Mouse (Mus musculus) thymus, adult 18-20 months (tissue): ENCODE results near the gene Thra.
A peak's percentile ranks its signal among the peaks of the same experiment; 100 is the strongest.

Experiments
- DNase-seq, 2 experiments: peaks; one replicate each; pipeline ENCODE4 v3.0.0; 2022; ENCODE audit warnings: mixed read lengths in 2 of 2

Gene Thra

DNA sequence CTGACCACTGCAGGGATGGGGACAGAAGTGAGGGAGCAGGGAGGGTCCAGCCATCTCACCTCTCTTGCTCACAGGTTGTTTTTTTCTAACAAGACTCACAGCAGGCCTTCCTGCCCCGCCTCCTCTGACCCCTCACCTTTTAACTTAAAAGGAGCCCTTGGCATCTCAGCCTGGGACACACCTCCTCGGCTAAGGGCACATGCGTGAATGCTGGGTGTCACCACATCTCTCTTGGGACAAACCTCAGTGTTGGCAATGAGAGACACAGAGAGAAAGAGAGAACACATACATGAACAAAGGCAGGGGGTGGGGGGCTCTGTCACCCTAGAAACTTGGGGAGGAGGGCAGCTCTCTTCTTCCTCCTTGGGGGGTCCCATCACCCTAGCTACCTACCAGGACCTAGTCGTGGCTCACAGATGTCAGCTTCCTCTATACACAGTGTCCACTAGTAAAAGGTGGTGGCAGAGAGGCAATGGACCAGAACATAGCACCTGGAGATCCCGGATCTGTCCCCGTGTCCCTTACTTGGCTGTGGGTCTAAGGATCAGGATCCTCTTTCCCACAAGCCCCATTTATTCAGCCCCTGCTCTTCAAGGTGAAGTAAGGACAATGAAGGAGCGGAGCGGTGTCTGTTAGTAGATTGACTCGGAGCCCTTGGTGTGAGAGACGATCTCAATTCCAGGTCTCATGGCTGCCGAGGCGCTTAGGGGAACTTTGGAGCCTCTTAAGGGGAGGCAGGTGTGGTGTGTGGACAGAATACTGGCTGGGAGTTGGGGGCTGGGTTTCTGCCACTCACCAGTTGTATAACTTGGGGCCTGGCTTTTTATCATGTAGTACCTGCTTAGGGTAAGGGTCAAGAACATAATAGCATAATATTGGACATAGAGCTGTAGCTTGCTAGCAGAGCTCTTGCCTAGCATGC lies 5.8 kb downstream of the Thra start:
- DNase-seq = no peak

DNA sequence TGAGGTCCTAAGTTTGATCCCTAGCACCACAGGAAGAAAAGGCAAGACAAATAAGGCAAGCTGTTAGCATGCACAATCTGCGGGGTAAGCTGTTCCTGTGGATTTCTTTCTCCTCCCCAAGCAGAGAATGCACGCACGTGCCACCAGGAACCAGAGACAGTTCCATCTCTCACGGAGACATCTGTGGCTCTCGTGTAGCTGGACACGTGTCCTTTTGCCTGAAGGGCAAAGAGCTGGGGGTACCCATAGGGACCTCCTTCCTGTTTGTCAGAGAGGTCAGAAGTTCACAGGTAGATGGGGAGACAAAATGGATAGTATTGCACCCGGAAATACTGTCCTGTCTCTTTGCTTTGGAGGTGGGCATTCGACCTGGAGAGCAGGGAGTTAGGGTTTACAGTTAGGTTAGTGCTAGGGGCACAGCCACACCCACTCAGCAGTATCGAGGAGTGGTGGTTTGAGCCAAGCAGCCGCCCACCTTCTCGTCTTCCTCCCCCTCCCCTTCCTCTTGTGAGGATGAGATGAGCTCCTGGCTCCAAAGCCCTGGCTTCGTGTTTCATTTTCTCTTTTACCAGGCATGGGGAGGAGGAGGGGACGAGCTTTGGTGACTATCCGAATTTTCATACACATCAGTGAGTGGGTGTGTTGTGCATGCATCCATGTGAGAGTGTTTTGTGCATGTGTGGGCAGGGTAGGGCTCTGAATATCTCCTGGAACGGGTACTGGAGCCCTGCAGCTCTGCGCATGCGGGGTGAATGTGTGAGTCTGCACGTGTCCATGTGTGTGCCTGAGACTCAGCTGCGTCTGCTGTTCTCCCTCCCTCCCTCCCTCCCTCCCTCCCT lies 6.6 kb downstream of the Thra start:
- DNase-seq = peak; percentile 69 to 79

DNA sequence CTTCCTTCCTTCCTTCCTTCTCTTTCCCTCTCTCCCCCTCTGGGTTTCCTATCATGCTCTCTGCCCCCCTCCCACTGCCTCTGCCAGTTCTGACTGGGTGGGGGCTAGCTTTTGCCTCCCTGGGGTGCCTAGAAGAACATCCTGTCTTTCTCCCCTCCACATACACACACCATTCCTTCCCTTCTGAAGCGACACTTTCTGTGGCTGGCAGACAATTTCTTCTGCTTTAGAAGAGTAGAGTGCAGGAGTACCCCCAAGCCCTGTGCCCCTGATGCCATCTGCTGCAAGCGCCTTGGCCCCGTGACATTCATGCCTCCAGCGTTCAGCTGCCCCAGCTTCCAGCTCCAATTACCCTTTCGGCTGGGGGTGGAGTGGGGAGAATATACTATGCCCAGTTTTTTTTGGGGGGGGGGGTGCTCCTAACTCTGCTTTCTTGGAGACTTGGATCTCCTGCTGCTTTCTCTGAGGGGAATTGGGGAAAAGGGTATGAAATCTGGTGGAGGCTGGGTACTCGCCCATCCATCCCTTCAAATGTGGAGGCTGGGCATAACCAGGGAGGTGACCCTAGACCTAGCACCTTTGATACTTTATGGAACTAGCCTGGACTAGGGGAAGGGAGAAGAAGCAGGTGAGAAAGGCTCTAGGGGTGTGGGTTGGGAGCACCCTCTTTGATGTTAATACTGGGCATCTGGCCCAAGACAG lies 7.5 kb downstream of the Thra start:
- no peak for DNase-seq

DNA sequence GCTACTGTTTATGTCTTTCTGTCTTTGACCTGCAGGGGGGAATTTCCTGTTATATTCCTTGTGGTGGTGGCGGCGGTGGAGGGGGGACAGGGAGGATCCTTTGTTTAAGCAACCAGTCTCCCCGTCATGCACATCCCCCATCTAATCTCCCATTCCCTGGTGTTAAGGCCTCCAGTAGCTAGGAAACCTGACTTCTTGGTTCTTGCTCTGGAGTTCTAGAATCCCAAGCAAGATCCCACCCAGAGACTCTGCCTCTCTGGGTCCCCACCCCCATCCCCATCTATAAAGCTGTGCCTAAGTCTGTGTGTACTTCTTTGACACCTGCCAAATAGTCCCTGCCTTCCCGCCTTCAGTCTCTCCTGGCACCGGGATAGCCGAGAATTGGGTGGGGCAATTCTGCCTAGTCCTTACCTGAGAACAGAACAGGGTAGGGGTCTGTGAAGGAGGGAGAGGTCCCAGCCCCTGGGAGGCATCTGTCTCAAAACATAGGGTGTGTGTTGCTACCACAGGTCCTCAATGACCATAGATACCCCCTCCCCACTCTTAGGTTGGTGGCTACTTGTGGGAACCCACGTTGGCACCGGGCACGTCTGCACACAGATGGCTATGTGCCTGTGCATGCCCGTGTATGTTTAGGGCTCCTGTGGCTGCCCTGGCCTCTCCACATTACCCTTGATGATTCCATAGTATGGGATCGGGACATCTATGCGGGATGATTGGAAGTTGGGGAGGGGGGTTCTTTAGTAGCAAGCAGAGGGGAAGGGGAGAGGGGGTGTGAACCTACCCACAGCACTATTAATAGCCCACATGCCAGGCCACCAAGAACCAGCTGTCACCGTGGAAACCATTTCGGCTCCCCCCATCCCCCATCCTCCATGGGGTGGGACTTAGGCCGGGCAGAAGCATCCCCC lies 8.3 kb downstream of the Thra start:
- no peak for DNase-seq

DNA sequence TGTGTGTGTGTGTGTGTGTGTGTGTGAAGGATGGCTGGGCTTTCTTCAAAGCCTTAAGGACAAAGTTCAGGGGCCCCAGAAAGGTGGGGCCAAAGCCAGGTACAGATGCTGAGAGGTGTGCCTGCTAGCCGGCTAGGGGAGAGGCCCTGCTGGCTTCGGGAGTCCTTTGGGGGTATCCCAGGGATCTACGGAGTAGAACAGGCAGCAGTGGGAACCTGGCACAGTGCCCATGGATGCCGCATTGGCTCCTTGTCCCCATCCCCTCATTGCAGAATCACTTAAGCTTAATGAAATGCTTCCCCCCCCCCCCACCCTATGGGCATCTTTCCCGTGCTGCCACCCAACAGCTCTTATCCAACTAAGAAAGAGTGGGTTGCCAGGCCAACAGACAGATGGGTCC lies 9.3 kb downstream of the Thra start:
- no peak for DNase-seq

DNA sequence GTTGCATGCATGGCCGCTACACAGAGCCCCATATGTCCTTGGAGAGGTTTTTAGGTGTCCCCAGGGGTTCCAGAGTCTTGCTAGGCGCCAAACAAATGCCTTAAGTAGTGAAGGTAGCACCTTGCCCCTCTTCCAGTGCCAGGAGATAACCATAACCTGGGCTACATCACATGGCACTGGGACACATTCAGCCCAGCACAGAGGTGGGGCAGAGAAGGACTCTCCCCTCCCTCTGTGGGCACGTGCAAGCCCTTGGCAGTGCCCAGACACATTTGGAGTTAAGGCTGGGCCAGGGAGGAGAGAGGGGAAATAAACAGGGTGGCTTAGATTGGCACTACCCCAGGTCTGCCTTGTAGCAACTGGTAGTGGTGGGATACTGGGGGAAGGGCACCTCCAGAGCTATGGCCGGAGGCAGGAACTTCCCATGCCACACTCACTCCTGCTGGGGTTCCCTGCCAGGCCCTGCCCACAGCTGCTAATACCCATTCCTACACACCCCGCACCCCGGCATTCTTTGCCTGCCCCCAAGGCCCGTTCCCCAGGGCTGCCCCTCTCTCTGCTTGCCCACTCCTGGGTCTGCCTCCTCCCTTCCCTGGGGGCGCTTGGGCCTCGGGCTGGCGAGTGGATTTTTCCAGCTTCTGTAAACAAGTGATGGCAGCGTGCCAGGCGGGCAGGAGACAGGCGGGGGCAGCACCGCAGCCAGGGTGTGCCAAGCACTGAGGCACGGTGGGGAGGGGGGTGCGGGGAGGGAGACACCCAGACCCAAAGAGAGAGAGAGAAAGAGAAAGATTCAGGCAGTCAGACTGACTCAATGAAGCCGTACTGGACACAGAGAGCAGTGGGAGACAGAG lies 10.1 kb downstream of the Thra start:
- no peak for DNase-seq

DNA sequence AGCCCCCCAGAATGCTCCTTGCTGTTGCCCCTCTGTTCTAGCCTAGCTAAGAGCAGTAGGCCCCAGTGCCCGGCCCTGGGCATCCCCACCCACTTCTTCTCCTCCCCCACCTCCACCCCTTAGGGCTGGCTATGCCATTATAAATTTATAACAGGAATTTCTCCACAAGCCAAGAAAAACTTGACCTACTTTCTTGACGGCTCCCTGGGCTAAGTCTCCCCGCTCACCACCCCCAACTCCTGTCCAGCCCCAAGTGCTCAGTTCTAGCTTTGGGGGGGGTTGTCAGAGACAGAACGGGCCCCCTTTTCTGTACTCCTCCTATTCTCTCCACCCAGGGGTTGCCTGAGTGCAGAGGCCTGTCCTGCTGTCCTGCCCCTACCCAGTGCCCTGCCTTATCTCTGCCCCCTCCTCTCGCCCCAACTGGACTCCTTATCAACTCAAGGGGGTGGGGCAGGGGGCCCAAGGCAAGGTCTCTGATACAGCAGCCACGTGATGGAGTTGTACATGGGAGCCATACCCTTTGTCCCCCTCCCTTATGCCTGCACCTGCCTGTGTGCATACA lies 10.9 kb downstream of the Thra start:
- no peak for DNase-seq

DNA sequence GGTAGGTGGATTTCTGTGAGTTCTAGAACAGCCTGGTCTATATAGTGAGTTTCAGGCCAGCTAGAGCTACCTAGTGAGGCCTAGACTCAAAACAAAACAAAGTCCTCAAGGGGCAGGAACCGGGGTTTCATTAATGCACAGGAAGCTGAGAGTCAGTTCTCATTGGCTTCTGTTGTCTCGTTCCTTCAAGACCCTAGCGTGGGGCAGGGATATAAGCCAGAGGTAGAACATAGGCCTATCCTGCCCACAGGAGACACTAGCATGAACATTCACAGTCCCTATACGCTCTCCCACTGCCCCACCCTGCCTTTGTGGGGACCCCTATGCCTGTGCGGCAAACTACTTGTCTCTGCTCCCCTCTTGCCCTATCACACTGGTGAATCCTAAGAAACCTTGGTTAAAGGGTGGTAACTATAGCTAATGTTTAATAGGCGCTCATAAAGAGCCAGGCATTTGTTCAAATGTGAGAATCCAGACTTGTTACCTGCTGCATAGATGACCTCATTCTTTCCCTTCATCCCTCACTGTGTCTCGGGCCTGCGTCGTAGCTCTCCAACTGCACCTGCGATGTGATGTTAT lies 12.2 kb downstream of the Thra start:
- no peak for DNase-seq

DNA sequence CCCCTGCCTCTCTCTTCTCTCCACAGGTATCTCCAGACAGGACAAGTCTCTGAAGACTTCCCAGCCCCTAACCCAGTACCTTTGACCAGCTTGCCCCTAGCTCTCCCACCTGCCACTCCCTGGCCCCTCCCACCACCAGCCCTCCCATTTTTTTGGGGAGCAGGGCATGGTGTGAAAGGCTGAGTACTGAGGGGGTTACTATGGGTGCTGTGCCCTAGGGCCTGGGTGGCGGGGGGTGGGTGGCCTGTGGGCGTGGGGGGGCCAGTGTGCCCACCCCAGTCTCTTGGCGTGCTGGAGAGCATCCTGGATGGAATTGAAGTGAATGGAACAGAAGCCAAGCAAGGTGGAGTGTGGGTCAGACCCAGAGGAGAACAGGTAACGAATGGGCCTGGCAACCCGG lies 12.8 kb downstream of the Thra start:
- no peak for DNase-seq

DNA sequence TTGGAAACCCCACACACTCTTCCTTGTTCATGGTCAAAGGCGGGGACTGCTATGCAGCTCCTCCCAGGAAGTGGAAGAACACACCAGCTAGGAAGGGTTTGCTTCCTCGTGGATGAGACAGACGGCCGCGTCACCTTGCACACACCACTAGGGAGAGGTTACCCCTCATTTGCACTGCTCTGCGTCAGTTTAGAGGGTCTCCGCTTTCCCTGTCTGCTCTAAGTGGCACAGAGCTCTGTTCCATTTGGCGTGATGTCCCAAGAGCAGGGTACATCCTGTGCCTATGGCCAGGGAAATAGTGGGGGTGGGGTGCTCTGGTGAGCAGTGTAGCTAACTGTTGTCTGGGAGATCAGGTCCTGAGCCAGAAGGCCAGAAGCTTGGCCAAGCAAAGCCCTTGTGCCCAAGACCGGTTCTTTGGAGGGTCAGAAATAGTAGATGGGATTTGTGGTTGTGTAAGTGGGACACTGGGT lies 13.7 kb downstream of the Thra start:
- no peak for DNase-seq

DNA sequence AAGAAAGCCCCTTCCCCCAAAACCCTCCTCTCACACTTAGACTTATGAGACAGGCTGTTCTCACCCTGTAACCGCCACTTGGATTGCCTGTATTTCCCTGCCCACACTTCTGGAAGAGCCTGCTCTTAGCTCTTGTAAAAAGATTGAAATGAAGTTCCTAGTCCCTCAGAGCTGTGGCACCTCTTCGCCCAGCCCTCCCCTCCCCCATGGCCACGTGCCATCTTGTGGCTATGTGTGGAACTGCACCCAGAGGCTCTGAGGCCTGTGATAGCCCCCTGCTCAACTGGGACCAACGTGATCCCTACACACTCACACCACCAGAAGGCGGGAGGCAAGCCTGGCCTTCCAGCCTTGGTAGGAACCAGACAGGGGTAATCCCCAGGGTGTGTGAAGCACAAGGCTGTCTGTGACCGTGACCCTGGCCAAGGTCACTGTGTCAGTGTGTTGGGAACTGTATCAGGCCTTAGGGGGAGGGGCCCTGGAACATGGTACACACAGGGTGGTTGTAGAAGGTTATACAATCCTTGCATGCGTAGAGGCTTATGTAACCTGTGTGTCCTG lies 14.3 kb downstream of the Thra start:
- DNase-seq = peak in 1 of 2 experiments; percentile 50

DNA sequence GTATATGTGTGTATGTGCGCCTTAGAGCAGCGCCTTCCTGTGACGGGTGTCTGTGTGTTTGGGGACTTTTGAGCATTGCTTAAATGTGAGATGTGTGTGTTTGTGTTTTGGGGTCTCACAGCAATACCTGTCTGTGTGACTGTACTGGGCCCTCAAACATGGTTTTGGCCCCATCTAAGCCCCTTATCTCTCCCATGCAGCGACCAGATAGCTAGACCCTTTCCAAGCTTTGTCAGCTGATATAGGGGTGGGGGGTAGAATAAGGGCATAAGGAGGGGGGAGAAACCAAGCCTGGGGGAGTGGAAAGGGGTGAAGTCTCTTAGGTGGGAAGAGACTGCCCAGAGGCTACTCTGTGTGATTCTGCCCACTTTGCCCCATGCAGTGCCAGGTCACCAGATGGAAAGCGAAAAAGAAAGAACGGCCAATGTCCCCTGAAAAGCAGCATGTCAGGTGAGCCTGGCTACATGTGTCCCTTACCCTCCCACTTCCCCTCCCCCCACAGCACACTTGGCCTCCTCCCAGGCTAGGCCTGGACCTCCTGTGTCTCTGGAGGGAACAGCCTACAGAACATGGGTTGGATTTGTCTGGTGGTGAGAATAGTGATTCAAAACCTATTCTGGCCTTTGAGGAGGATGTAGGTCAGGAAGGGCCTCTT lies 15.4 kb downstream of the Thra start:
- DNase-seq = no peak

DNA sequence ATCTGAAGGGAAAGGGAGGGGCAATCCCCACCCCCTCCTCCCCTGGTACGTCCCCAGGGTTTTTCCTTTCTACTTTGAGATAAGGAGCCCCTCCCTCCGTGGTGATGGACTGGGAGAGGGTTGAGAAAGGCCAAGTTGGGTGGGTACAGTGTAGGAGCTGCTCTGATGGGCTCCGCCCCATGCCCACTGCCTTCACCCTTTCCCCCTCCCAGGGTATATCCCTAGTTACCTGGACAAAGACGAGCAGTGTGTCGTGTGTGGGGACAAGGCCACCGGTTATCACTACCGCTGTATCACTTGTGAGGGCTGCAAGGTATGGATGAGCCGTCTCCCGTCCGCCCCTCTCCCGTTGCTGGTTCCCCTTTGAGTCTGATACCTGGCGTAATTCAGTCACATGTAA lies 16.3 kb downstream of the Thra start:
- no peak for DNase-seq

DNA sequence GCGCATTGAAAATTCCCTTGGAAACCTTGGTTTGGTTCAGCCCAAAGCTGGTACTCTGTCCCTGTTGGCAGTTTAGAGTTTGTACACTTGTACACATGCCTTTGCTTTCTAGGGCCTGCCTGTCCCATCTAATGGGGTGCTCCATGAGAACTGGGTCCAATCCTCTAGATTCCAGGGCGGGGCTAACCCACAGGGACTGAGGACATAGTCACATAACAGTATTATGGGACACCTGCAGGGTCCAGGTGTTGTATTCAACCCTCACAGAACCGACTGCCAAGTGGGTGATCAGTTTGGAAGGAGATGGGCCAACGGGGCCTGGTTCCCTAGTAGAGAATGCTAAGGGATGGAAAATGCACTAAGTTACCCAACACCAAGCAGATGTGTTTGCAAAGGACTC lies 21.5 kb downstream of the Thra start:
- no peak for DNase-seq

DNA sequence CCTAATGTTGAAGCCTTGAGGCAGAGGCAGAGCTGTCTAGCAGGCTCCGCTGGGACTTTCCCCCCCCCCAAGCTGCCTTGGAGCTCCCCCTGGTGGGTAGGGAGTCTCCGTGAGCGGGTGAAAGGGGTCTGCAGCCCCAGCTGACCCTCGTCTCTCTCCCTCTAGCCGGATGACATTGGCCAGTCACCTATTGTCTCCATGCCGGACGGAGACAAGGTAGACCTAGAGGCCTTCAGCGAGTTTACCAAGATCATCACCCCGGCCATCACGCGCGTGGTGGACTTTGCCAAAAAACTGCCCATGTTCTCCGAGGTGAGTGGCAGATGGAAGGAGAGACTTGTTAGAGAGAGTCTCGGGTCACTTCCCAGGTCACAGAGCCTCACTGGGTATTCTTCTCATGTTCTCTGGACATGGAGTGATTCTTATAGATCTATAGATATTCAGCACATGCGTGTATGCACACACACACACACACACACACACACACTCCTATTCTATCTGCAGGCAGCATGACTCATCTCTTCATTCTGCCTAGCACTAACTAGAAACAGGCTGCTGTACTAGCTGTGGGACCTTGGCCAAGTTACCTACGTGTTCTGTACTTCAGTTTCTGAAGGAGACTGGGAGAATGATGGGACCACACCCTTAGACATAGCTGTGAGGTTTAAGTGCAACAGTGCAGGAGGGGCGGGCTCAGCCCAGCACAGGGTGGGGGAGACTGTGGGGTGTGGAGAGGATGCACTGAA lies 22.5 kb downstream of the Thra start:
- no peak for DNase-seq

DNA sequence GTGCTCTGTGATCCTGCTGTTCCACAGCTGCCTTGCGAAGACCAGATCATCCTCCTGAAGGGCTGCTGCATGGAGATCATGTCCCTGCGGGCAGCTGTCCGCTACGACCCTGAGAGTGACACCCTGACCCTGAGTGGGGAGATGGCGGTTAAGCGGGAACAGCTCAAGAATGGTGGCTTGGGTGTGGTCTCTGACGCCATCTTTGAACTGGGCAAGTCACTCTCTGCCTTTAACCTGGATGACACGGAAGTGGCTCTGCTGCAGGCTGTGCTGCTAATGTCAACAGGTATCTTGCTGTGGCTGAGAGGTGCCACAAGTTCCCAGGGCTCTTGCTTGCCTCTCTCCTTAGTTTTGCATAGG lies 23.0 kb downstream of the Thra start:
- DNase-seq = no peak

DNA sequence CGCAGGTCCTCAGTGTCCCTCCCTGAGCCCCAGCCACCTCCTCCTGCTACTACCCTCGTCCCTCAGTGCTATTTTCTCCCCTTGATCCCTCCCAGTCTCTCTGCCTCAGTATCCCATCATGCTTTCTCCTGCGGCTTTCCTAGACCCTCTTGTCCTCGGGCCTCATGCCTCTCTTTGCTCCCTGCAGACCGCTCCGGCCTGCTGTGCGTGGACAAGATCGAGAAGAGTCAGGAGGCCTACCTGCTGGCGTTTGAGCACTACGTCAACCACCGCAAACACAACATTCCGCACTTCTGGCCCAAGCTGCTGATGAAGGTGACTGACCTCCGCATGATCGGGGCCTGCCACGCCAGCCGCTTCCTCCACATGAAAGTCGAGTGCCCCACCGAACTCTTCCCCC lies 23.7 kb downstream of the Thra start:
- no peak for DNase-seq

DNA sequence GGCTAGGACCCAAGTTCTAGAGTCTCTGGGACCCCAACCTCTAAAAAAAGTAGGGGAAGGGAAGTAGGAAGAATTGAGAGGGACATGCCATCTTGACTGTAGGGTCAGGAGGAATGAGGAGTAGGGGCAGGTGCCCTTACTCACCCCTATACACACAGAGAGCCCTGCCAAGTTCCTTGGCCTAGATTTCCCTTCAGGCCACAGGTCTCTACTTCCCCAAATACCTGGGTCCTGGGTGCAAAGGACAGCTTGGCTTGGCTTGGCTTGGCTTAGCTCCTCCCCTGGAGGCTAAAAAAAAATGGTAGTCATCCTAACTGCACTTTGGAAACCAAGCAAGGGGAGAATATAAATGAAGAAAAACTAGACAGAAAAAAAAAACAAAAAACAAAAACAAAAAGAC lies 24.3 kb downstream of the Thra start:
- DNase-seq = no peak
